Mouse (Mus musculus): Measurements from ENCODE around the gene Cdc42se2. TPM values are rescaled to one million over a fixed set of nuclear protein-coding genes. Genes with fewer than 3 reads are reported as not detected.
A peak's percentile ranks its signal among the peaks of the same experiment; 100 is the strongest.

Gene Cdc42se2
- polyA plus RNA-seq, 1 experiment from 2014 or later = 245 TPM

- Histone ChIP-seq H3K4me2 (replicated peaks; ENCODE audit: low read depth, low read length) (no peak overlapping the region), H3K9me3 (ENCODE audit: control insufficient read depth, low read length) (no peaks in the 10 kb centered on the region), H3K27me3 (ENCODE audit: control insufficient read depth, insufficient read depth, low read length) (no peaks in the 10 kb centered on the region), H3K36me3 (ENCODE audit: control insufficient read depth, insufficient read depth, low read length) (0 out of 2 replicates have a peak, but pooled peaks cover 3% of the 10 kb centered on the region), H3K9ac (ENCODE audit: low read depth, low read length) (no peak overlapping the region), H3K4me3 (ENCODE audit: low read depth, low read length) (no peak overlapping the region), H3K27ac (ENCODE audit: low read depth, low read length) (peak overlapping the region; percentile 95), H3K4me1 (replicated peaks; ENCODE audit: control insufficient read depth, insufficient read depth, low read length) (peaks cover 8% of the 10 kb centered on the region)
- 54% methylated on average over 5 of the region's 5 CpGs for WGBS
- DNase-seq (ENCODE audit: low spot score) (peak; percentile 20), ATAC-seq (ENCODE audit: low FRiP score) (no peak)
These were observed 32.3 kb downstream of the Cdc42se2 start for GRCm38 (mm10) chr11:54755148-54755664.

- H3K4me1 ChIP-seq (replicated peaks; ENCODE audit: control insufficient read depth, insufficient read depth, low read length) = peaks cover 8% of the 10 kb centered on the region
- peaks cover 4% of the 10 kb centered on the region; the same call in 1 of the 2 replicates for H3K36me3 ChIP-seq (ENCODE audit: control insufficient read depth, insufficient read depth, low read length)
- no peak overlapping the region for H3K9ac ChIP-seq (ENCODE audit: low read depth, low read length)
- ATAC-seq (ENCODE audit: low FRiP score) (peak; percentile 92), DNase-seq (ENCODE audit: low spot score) (peak; percentile 76)
- H3K9me3 ChIP-seq (ENCODE audit: control insufficient read depth, low read length) = no peaks in the 10 kb centered on the region
- H3K4me2 ChIP-seq (replicated peaks; ENCODE audit: low read depth, low read length) = peak overlapping the region; percentile 0; the same call in 1 of the 2 replicates
- WGBS = 39% methylated on average over 10 of the region's 10 CpGs
- H3K27ac ChIP-seq (ENCODE audit: low read depth, low read length) = peak overlapping the region; percentile 95
- no peaks in the 10 kb centered on the region for H3K27me3 ChIP-seq (ENCODE audit: control insufficient read depth, insufficient read depth, low read length)
- no peak overlapping the region for H3K4me3 ChIP-seq (ENCODE audit: low read depth, low read length)
These were observed 33.0 kb downstream of the Cdc42se2 start for GRCm38 (mm10) chr11:54754301-54755147.

- Histone ChIP-seq H3K36me3 (ENCODE audit: control insufficient read depth, insufficient read depth, low read length) (peaks cover 7% of the 10 kb centered on the region; the same call in 1 of the 2 replicates), H3K4me3 (ENCODE audit: low read depth, low read length) (no peak overlapping the region), H3K9ac (ENCODE audit: low read depth, low read length) (no peak overlapping the region), H3K4me1 (replicated peaks; ENCODE audit: control insufficient read depth, insufficient read depth, low read length) (peaks cover 8% of the 10 kb centered on the region), H3K27me3 (ENCODE audit: control insufficient read depth, insufficient read depth, low read length) (no peaks in the 10 kb centered on the region), H3K4me2 (replicated peaks; ENCODE audit: low read depth, low read length) (no peak overlapping the region), H3K27ac (ENCODE audit: low read depth, low read length) (no peak overlapping the region), H3K9me3 (ENCODE audit: control insufficient read depth, low read length) (no peaks in the 10 kb centered on the region)
- WGBS = 78% methylated on average over 4 of the region's 4 CpGs
- ATAC-seq (ENCODE audit: low FRiP score) = no peak
- DNase-seq (ENCODE audit: low spot score) = no peak
These were observed 36.0 kb downstream of the Cdc42se2 start for GRCm38 (mm10) chr11:54751502-54751901.

GRCm38 (mm10) chr11:54748891-54749290 is 38.6 kb downstream of the Cdc42se2 start:
- DNase-seq (ENCODE audit: low spot score) (no peak), ATAC-seq (ENCODE audit: low FRiP score) (no peak)
- Histone ChIP-seq H3K4me2 (replicated peaks; ENCODE audit: low read depth, low read length) (no peak overlapping the region), H3K27ac (ENCODE audit: low read depth, low read length) (no peak overlapping the region), H3K4me3 (ENCODE audit: low read depth, low read length) (no peak overlapping the region), H3K9ac (ENCODE audit: low read depth, low read length) (no peak overlapping the region), H3K9me3 (ENCODE audit: control insufficient read depth, low read length) (no peaks in the 10 kb centered on the region), H3K36me3 (ENCODE audit: control insufficient read depth, insufficient read depth, low read length) (peaks cover 7% of the 10 kb centered on the region; the same call in 1 of the 2 replicates), H3K4me1 (replicated peaks; ENCODE audit: control insufficient read depth, insufficient read depth, low read length) (0 out of 2 replicates have a peak, but pooled peaks cover 2% of the 10 kb centered on the region), H3K27me3 (ENCODE audit: control insufficient read depth, insufficient read depth, low read length) (no peaks in the 10 kb centered on the region)

- peaks cover 3% of the 10 kb centered on the region; the same call in 1 of the 2 replicates for H3K36me3 ChIP-seq (ENCODE audit: control insufficient read depth, insufficient read depth, low read length)
- no peaks in the 10 kb centered on the region for H3K27me3 ChIP-seq (ENCODE audit: control insufficient read depth, insufficient read depth, low read length)
- no peak for ATAC-seq (ENCODE audit: low FRiP score)
- DNase-seq (ENCODE audit: low spot score) = no peak
- no peak overlapping the region for H3K4me2 ChIP-seq (replicated peaks; ENCODE audit: low read depth, low read length)
- H3K4me1 ChIP-seq (replicated peaks; ENCODE audit: control insufficient read depth, insufficient read depth, low read length) = no peaks in the 10 kb centered on the region
- H3K4me3 ChIP-seq (ENCODE audit: low read depth, low read length) = no peak overlapping the region
- 91% methylated on average over 1 of the region's 1 CpGs for whole genome bisulfite sequencing
- no peaks in the 10 kb centered on the region for H3K9me3 ChIP-seq (ENCODE audit: control insufficient read depth, low read length)
- H3K27ac ChIP-seq (ENCODE audit: low read depth, low read length) = no peak overlapping the region
- no peak overlapping the region for H3K9ac ChIP-seq (ENCODE audit: low read depth, low read length)
These were observed 43.2 kb downstream of the Cdc42se2 start for GRCm38 (mm10) chr11:54744231-54744630.

DNA sequence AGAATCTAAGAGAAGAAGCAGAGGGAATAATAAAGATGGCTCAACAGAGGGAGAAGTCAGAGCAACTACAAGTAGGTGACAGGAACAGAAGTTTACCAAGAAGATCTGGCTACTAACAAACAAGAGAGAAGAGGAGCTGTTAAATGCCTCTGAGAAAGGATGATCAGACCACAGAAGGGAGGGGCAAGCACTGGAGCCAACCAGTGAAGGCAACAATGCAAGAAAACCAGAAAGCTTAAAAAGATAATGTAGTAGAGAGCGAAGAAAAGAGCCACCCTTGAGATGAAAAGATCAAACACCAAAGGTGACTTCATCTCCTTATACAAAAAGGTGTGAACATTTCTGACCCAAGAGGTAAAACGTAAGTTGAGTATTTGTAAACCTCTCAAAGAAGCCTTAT is 46.1 kb downstream of the Cdc42se2 start:
- no peak overlapping the region for H3K4me3 ChIP-seq (ENCODE audit: low read depth, low read length)
- no peak for DNase-seq (ENCODE audit: low spot score)
- H3K4me1 ChIP-seq (replicated peaks; ENCODE audit: control insufficient read depth, insufficient read depth, low read length) = no peaks in the 10 kb centered on the region
- H3K27me3 ChIP-seq (ENCODE audit: control insufficient read depth, insufficient read depth, low read length) = no peaks in the 10 kb centered on the region
- no peaks in the 10 kb centered on the region for H3K9me3 ChIP-seq (ENCODE audit: control insufficient read depth, low read length)
- peaks cover 3% of the 10 kb centered on the region; the same call in 1 of the 2 replicates for H3K36me3 ChIP-seq (ENCODE audit: control insufficient read depth, insufficient read depth, low read length)
- no peak overlapping the region for H3K27ac ChIP-seq (ENCODE audit: low read depth, low read length)
- no peak overlapping the region for H3K4me2 ChIP-seq (replicated peaks; ENCODE audit: low read depth, low read length)
- no peak overlapping the region for H3K9ac ChIP-seq (ENCODE audit: low read depth, low read length)
- no peak for ATAC-seq (ENCODE audit: low FRiP score)
- WGBS = 97% methylated on average over 2 of the region's 2 CpGs

- H3K4me3 ChIP-seq (ENCODE audit: low read depth, low read length) = no peak overlapping the region
- H3K36me3 ChIP-seq (ENCODE audit: control insufficient read depth, insufficient read depth, low read length) = peaks cover 3% of the 10 kb centered on the region; the same call in 1 of the 2 replicates
- no peak overlapping the region for H3K27ac ChIP-seq (ENCODE audit: low read depth, low read length)
- no peak overlapping the region for H3K9ac ChIP-seq (ENCODE audit: low read depth, low read length)
- DNase-seq (ENCODE audit: low spot score) (no peak), ATAC-seq (ENCODE audit: low FRiP score) (no peak)
- no peak overlapping the region for H3K4me2 ChIP-seq (replicated peaks; ENCODE audit: low read depth, low read length)
- 99% methylated on average over 4 of the region's 4 CpGs for WGBS
- H3K27me3 ChIP-seq (ENCODE audit: control insufficient read depth, insufficient read depth, low read length) = no peaks in the 10 kb centered on the region
- no peaks in the 10 kb centered on the region for H3K9me3 ChIP-seq (ENCODE audit: control insufficient read depth, low read length)
- no peaks in the 10 kb centered on the region for H3K4me1 ChIP-seq (replicated peaks; ENCODE audit: control insufficient read depth, insufficient read depth, low read length)
These were observed 48.3 kb downstream of the Cdc42se2 start for GRCm38 (mm10) chr11:54739012-54739750.

- DNase-seq (ENCODE audit: low spot score) (no peak), ATAC-seq (ENCODE audit: low FRiP score) (no peak)
- H3K4me1 ChIP-seq (replicated peaks; ENCODE audit: control insufficient read depth, insufficient read depth, low read length) = no peaks in the 10 kb centered on the region
- no peaks in the 10 kb centered on the region for H3K27me3 ChIP-seq (ENCODE audit: control insufficient read depth, insufficient read depth, low read length)
- H3K9me3 ChIP-seq (ENCODE audit: control insufficient read depth, low read length) = no peaks in the 10 kb centered on the region
- H3K4me3 ChIP-seq (ENCODE audit: low read depth, low read length) = no peak overlapping the region
- 92% methylated on average over 5 of the region's 5 CpGs for WGBS
- no peak overlapping the region for H3K4me2 ChIP-seq (replicated peaks; ENCODE audit: low read depth, low read length)
- H3K9ac ChIP-seq (ENCODE audit: low read depth, low read length) = no peak overlapping the region
- H3K36me3 ChIP-seq (ENCODE audit: control insufficient read depth, insufficient read depth, low read length) = peaks cover 3% of the 10 kb centered on the region; the same call in 1 of the 2 replicates
- H3K27ac ChIP-seq (ENCODE audit: low read depth, low read length) = no peak overlapping the region
These were observed 50.6 kb downstream of the Cdc42se2 start for GRCm38 (mm10) chr11:54736903-54737302.

Data from hindbrain, embryonic 11.5 days (tissue).